Mouse (Mus musculus) heart, embryonic 12.5 days (tissue): ENCODE measurements at regions not wholly inside any gene's neighbourhood (a gene's known extent, or its start where the extent isn't known, plus 50 kb on each side); places are given as distances from the start of the nearest gene placed in this dataset.

Source experiments
- ATAC-seq: fragments of 200-750 bp; cut with Nextera tagmentation; 2 replicates; pipeline ENCODE4 v1.8.0; 2017; ENCODE audit warnings: moderate TSS enrichment, moderate library complexity; ENCODE audit not compliant: insufficient number of reproducible peaks, low FRiP score
- H3K27ac ChIP-seq: fragments of 300-500 bp; sonication (generic); 2 replicates; pipeline ENCODE4 v1.5.1; 2016; ENCODE audit warnings: mild to moderate bottlenecking, moderate library complexity; ENCODE audit not compliant: poor library complexity, severe bottlenecking
- H3K27me3 ChIP-seq: fragments of 300-500 bp; sonication (generic); replicated peaks from 2 replicates; pipeline ENCODE4 v1.6.1; 2016; ENCODE audit warnings: mild to moderate bottlenecking, moderate library complexity
- H3K36me3 ChIP-seq: fragments of 300-500 bp; sonication (generic); 2 replicates; pipeline ENCODE4 v1.6.1; 2016; ENCODE audit warnings: mild to moderate bottlenecking, moderate library complexity
- H3K4me1 ChIP-seq: fragments of 300-500 bp; sonication (generic); replicated peaks from 2 replicates; pipeline ENCODE4 v1.6.1; 2016; ENCODE audit warnings: mild to moderate bottlenecking
- H3K4me2 ChIP-seq: fragments of 300-500 bp; sonication (generic); 2 replicates; pipeline ENCODE4 v1.6.1; 2016; ENCODE audit warnings: mild to moderate bottlenecking, moderate library complexity
- H3K4me3 ChIP-seq: fragments of 300-500 bp; sonication (generic); 2 replicates; pipeline ENCODE4 v1.5.1; 2016; ENCODE audit warnings: mild to moderate bottlenecking
- H3K9ac ChIP-seq: fragments of 300-500 bp; sonication (generic); 2 replicates; pipeline ENCODE4 v1.6.1; 2016; ENCODE audit warnings: mild to moderate bottlenecking, moderate library complexity
- H3K9me3 ChIP-seq: fragments of 300-500 bp; sonication (generic); replicated peaks from 2 replicates; pipeline ENCODE4 v1.6.1; 2016; ENCODE audit warnings: mild to moderate bottlenecking, moderate library complexity
- WGBS: fragments of 180-500 bp; shearing (Covaris S2); methylation state at CpG from one replicate; pipeline ENCODE4 v1.1.7; 2016; 5-methylcytosine and 5-hydroxymethylcytosine counted together

DNA sequence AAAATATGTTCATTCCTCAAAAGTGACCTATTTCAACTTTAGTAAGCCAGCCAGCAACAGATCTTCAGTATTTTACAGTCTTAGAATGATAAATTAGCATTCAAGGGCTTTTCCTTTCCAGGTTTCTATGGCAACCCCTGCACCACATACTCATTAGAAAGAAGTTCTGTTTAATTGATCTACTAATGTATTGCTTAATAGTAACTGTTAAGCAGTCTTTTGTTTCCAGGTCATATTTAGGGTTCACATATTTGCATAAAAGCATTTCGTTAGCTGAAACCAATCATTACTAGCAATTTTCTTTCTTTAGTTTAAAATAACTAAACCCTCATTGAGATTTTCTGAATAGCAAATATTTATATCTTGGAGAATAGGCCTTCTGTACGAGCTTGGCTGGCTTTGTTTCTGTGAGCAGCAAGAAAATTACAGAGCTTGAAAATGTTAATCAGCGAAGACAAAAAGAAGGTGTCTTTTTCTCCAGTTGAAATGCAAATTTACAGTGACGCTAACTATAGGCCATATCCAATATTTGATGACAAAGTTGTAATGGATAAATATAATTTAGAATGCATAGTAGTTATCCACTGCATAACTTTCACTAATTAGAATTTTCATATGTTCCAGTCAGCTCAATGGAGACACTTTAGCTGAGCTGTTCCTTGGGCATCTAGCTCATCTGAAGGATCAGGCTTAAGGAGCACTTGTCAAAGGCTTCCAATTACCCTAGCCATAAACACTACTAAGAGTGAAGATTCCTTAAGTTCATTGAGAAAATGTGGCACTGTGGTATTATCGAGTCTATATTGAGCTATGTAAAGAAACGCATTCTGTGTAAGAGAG lies 473.5 kb upstream of the Itga1 start:
- no peaks in the 10 kb centered on the region for H3K4me1 ChIP-seq
- H3K4me3 ChIP-seq = no peak overlapping the region
- no peak overlapping the region for H3K9ac ChIP-seq
- no peaks in the 10 kb centered on the region for H3K27me3 ChIP-seq
- H3K36me3 ChIP-seq = no peaks in the 10 kb centered on the region
- no peaks in the 10 kb centered on the region for H3K9me3 ChIP-seq
- WGBS = 80% methylated on average over 6 of the region's 6 CpGs
- H3K4me2 ChIP-seq = no peak overlapping the region
- no peak overlapping the region for H3K27ac ChIP-seq
- ATAC-seq = no peak

GRCm38 (mm10) chr13:115541167-115541566 lies 439.4 kb upstream of the Itga1 start:
- Histone ChIP-seq H3K27me3 (no peaks in the 10 kb centered on the region), H3K4me2 (no peak overlapping the region), H3K4me3 (no peak overlapping the region), H3K9me3 (no peaks in the 10 kb centered on the region), H3K36me3 (no peaks in the 10 kb centered on the region), H3K27ac (no peak overlapping the region), H3K9ac (no peak overlapping the region), H3K4me1 (no peaks in the 10 kb centered on the region)
- WGBS = 76% methylated on average over 3 of the region's 3 CpGs
- no peak for ATAC-seq

- Histone ChIP-seq H3K9ac (no peak overlapping the region), H3K4me2 (no peak overlapping the region), H3K4me1 (no peaks in the 10 kb centered on the region), H3K4me3 (no peak overlapping the region), H3K27ac (no peak overlapping the region), H3K27me3 (no peaks in the 10 kb centered on the region), H3K9me3 (no peaks in the 10 kb centered on the region), H3K36me3 (no peaks in the 10 kb centered on the region)
- 76% methylated on average over 3 of the region's 3 CpGs for WGBS
- no peak for ATAC-seq
Measured at GRCm38 (mm10) chr13:115535900-115536299, 434.1 kb upstream of the Itga1 start.

GRCm38 (mm10) chr13:115513914-115514313 lies 412.1 kb upstream of the Itga1 start:
- no peak for ATAC-seq
- Histone ChIP-seq H3K4me3 (no peak overlapping the region), H3K27me3 (no peaks in the 10 kb centered on the region), H3K9me3 (no peaks in the 10 kb centered on the region), H3K27ac (no peak overlapping the region), H3K4me1 (no peaks in the 10 kb centered on the region), H3K9ac (no peak overlapping the region), H3K36me3 (no peaks in the 10 kb centered on the region), H3K4me2 (no peak overlapping the region)
- WGBS = 79% methylated on average over 8 of the region's 8 CpGs

GRCm38 (mm10) chr13:115512214-115512613 lies 410.4 kb upstream of the Itga1 start:
- Histone ChIP-seq H3K4me2 (no peak overlapping the region), H3K9ac (no peak overlapping the region), H3K36me3 (no peaks in the 10 kb centered on the region), H3K4me3 (no peak overlapping the region), H3K9me3 (no peaks in the 10 kb centered on the region), H3K4me1 (no peaks in the 10 kb centered on the region), H3K27me3 (no peaks in the 10 kb centered on the region), H3K27ac (no peak overlapping the region)
- no peak for ATAC-seq

GRCm38 (mm10) chr13:115508646-115509045 lies 406.9 kb upstream of the Itga1 start:
- H3K4me2 ChIP-seq = no peak overlapping the region
- H3K4me3 ChIP-seq = no peak overlapping the region
- H3K27me3 ChIP-seq = no peaks in the 10 kb centered on the region
- 78% methylated on average over 3 of the region's 3 CpGs for WGBS
- H3K9ac ChIP-seq = no peak overlapping the region
- no peaks in the 10 kb centered on the region for H3K36me3 ChIP-seq
- H3K27ac ChIP-seq = no peak overlapping the region
- no peaks in the 10 kb centered on the region for H3K4me1 ChIP-seq
- no peak for ATAC-seq
- H3K9me3 ChIP-seq = no peaks in the 10 kb centered on the region

- no peaks in the 10 kb centered on the region for H3K4me1 ChIP-seq
- no peak for ATAC-seq
- WGBS = 69% methylated on average over 4 of the region's 4 CpGs
- H3K4me2 ChIP-seq = no peak overlapping the region
- H3K9ac ChIP-seq = no peak overlapping the region
- no peak overlapping the region for H3K27ac ChIP-seq
- H3K36me3 ChIP-seq = no peaks in the 10 kb centered on the region
- H3K4me3 ChIP-seq = no peak overlapping the region
- H3K27me3 ChIP-seq = no peaks in the 10 kb centered on the region
- no peaks in the 10 kb centered on the region for H3K9me3 ChIP-seq
Measured at GRCm38 (mm10) chr13:115494399-115494798, 392.6 kb upstream of the Itga1 start.

GRCm38 (mm10) chr13:115475861-115476260 lies 374.1 kb upstream of the Itga1 start:
- H3K9ac ChIP-seq = no peak overlapping the region
- ATAC-seq = no peak
- no peak overlapping the region for H3K27ac ChIP-seq
- H3K27me3 ChIP-seq = no peaks in the 10 kb centered on the region
- H3K36me3 ChIP-seq = no peaks in the 10 kb centered on the region
- no peaks in the 10 kb centered on the region; the same call in 1 of the 2 replicates for H3K4me1 ChIP-seq
- 25% methylated on average over 2 of the region's 2 CpGs for WGBS
- H3K4me2 ChIP-seq = no peak overlapping the region
- H3K4me3 ChIP-seq = no peak overlapping the region
- H3K9me3 ChIP-seq = no peaks in the 10 kb centered on the region

DNA sequence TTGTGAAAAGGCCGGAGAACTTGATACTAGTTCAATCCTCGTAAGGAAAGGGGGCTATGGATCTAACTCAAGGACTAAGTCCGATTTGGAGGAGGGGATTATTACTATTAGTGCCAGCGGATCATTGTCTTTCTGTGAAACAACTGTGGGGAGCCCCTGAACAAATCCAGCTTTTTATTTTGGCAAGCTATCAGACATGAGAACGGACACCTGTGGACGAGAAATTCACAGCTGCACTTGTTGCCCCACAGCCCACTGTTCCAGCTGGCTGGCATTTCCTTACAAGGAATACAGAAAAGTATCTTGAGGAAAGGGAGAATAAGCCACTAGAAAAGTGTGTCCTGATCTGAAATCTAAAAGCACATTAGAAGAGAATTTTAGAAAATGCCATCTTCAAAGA lies 363.9 kb upstream of the Itga1 start:
- Histone ChIP-seq H3K27me3 (no peaks in the 10 kb centered on the region), H3K4me3 (no peak overlapping the region), H3K27ac (no peak overlapping the region), H3K9me3 (no peaks in the 10 kb centered on the region), H3K36me3 (no peaks in the 10 kb centered on the region), H3K4me1 (no peaks in the 10 kb centered on the region), H3K9ac (no peak overlapping the region), H3K4me2 (no peak overlapping the region)
- no peak for ATAC-seq
- 75% methylated on average over 6 of the region's 6 CpGs for WGBS

GRCm38 (mm10) chr13:115451244-115451643 lies 349.5 kb upstream of the Itga1 start:
- Histone ChIP-seq H3K27me3 (no peaks in the 10 kb centered on the region), H3K4me2 (no peak overlapping the region), H3K4me3 (no peak overlapping the region), H3K36me3 (no peaks in the 10 kb centered on the region), H3K9ac (no peak overlapping the region), H3K4me1 (no peaks in the 10 kb centered on the region), H3K27ac (no peak overlapping the region), H3K9me3 (no peaks in the 10 kb centered on the region)
- no peak for ATAC-seq
- 15% methylated on average over 1 of the region's 1 CpGs for WGBS

DNA sequence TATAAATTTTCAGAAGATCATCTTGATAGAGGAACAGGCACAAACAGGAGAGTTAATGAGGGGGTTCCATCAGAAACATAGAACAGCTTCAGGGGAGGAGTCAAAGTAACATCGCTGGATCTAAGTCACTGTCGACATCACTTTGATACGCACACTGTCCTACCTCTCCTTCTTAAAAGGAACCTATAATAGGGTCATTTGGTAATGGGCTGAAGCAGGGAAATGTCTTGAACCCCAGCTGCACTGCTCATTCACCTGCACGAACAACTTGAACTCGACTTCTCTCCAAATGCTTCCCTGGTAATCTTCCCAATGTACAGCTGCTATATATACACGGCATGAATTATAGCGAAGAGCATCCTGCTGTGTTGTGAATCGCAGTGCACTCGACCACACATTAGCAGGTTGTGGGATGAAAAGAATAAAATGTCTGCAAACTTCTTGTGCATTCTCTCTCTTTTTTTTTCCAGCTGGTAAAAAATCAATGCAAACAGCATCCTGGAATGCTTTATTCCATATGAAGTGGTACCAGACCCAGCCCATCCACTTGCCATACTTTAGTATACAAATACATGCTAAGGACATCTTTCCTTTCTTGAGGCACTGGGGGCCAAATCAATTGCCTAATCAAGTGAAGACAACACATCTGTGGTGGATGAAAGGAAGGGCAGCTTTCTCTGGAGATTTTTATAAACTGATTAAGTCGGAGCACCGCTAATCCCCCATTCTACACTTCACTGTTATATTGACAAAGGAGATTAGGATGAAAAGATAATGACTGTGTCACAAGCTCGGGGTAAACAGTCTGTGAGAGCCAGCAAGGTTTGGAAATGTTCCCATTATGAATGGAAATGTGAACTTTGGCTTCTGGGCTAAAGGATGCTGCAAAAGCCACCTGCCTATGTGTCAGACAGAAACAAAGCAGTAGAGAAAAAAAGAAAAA lies 325.6 kb upstream of the Itga1 start:
- no peak overlapping the region for H3K9ac ChIP-seq
- H3K9me3 ChIP-seq = no peaks in the 10 kb centered on the region
- H3K27me3 ChIP-seq = no peaks in the 10 kb centered on the region
- H3K36me3 ChIP-seq = no peaks in the 10 kb centered on the region
- no peak overlapping the region for H3K4me3 ChIP-seq
- no peak overlapping the region for H3K4me2 ChIP-seq
- 69% methylated on average over 12 of the region's 12 CpGs for WGBS
- H3K27ac ChIP-seq = no peak overlapping the region
- ATAC-seq = no peak
- H3K4me1 ChIP-seq = no peaks in the 10 kb centered on the region
